Mouse (Mus musculus): ENCODE measurements around the gene Ccnyl1.

DNA sequence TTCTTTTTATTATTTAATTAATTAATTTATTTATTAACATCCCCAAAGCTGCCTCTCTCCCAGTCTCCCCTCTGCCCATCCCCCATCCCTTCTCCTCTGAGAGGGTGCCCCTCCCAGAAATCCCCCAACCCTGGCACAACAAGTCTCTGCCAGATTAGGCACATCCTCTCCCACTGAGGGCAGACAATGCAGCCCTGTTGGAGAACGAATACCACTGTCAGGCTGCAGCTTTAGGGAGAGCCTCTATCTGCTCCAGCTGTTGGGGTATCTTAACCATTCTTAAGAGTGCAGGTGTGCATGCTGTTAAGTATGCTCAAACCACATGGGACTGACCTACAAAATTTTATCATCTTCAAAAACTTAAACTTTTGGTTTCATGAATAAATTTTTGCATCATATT, 34.8 kb upstream of the Ccnyl1 start:
- TF ChIP-seq CTCF (IDR thresholded peaks at IDR 0.05; ENCODE audit: low read depth, low read length) (no peak), GATA1 (IDR thresholded peaks at IDR 0.05; ENCODE audit: borderline replicate concordance, low read length) (no peak)

All from G1E (cell line).